Mouse (Mus musculus) liver, embryonic 14.5 days (tissue): ENCODE measurements around the gene Disc1. TPM values are rescaled to one million over a fixed set of nuclear protein-coding genes. Genes with fewer than 3 reads are reported as not detected.

Source experiments
- ATAC-seq: fragments of 200-750 bp; cut with Nextera tagmentation; 2 replicates; pipeline ENCODE4 v1.8.0; 2017; ENCODE audit warnings: moderate number of reproducible peaks, mild to moderate bottlenecking, moderate library complexity; ENCODE audit not compliant: insufficient read depth
- DNase-seq, 3 experiments: peaks; one replicate each; pipeline ENCODE4 v3.0.0-alpha.2; 2012 to 2013; ENCODE audit warnings: low read depth in 3 of 3, low spot score in 3 of 3
- H3K27ac ChIP-seq: fragments of 300-500 bp; sonication (generic); 2 replicates; pipeline ENCODE4 v1.5.1; 2014; ENCODE audit warnings: moderate library complexity, mild to moderate bottlenecking, control low read depth, inconsistent platforms
- H3K27me3 ChIP-seq: fragments of 300-500 bp; sonication (generic); 2 replicates; pipeline ENCODE4 v1.6.1; 2014; ENCODE audit warnings: mild to moderate bottlenecking, low read length, moderate library complexity; ENCODE audit not compliant: control insufficient read depth, insufficient read depth
- H3K36me3 ChIP-seq: fragments of 300-500 bp; sonication (generic); replicated peaks from 2 replicates; pipeline ENCODE4 v1.6.1; 2014; ENCODE audit warnings: low read depth; ENCODE audit not compliant: control insufficient read depth, insufficient read depth
- H3K4me1 ChIP-seq, 2 experiments: fragments of 200-500 bp in 1 of 2; fragments of 300-500 bp in 1 of 2; sonication (generic) in 1 of 2; replicated peaks; 2 replicates each; pipeline ENCODE4 v1.6.1; 2012 to 2014; ENCODE audit warnings: antibody characterized with exemption in 1 of 2, inconsistent platforms in 1 of 2, low read length in 1 of 2; ENCODE audit not compliant: control insufficient read depth in 2 of 2, insufficient read depth in 2 of 2
- H3K4me2 ChIP-seq: fragments of 300-500 bp; sonication (generic); 2 replicates; pipeline ENCODE4 v1.6.1; 2014; ENCODE audit warnings: low read depth, mild to moderate bottlenecking, control low read depth, moderate library complexity
- H3K4me3 ChIP-seq, 2 experiments: fragments of 200-500 bp in 1 of 2; fragments of 300-500 bp in 1 of 2; sonication (generic) in 1 of 2; 2 replicates each; pipeline ENCODE4 v1.5.1; 2012 to 2014; ENCODE audit warnings: low read depth in 2 of 2, low read length in 2 of 2, mild to moderate bottlenecking in 2 of 2, control low read depth in 1 of 2, inconsistent platforms in 1 of 2, moderate library complexity in 1 of 2; ENCODE audit not compliant: insufficient read depth in 1 of 2
- H3K9ac ChIP-seq: fragments of 300-500 bp; sonication (generic); replicated peaks from 2 replicates; pipeline ENCODE4 v1.6.1; 2014; ENCODE audit warnings: mild to moderate bottlenecking, control low read depth, moderate library complexity
- H3K9me3 ChIP-seq: fragments of 300-500 bp; sonication (generic); 2 replicates; pipeline ENCODE4 v1.6.1; 2016; ENCODE audit warnings: low read length, mixed read lengths; ENCODE audit not compliant: control insufficient read depth
- CTCF ChIP-seq: IDR thresholded peaks from 2 replicates; pipeline ENCODE4 v1.5.1; 2016; ENCODE audit warnings: antibody characterized with exemption, low read depth, control low read depth
- EP300 ChIP-seq: IDR thresholded peaks from 2 replicates; pipeline ENCODE4 v1.6.1; 2016; ENCODE audit warnings: antibody characterized with exemption, low read depth
- WGBS: fragments of 180-500 bp; shearing (Covaris S2); extraction: QIAGEN DNeasy Blood & Tissue Kit; methylation state at CpG from one replicate; pipeline ENCODE4 v1.1.7; 2014; ENCODE audit not compliant: insufficient replicate concordance; 5-methylcytosine and 5-hydroxymethylcytosine counted together
- polyA plus RNA-seq, 2 experiments: library from polyadenylated mRNA; depleted of rRNA in 1 of 2; stranded (reverse) in 1 of 2; unstranded in 1 of 2; fragments of >200 nt; fragmentation: Nextera tagmentation in 1 of 2; extraction: Ambion mirVana in 1 of 2; gene quantifications; 2 replicates each; pipeline versions ENCODE4 v1.2.1 to v1.2.3; 2012 to 2014

The Disc1 gene
- polyA plus RNA-seq, 2 experiments: 0.11 to 0.17 TPM

- ATAC-seq: no peak
- H3K27me3 ChIP-seq: no peaks in the 10 kb centered on the region
- no peak overlapping the region for H3K9ac ChIP-seq
- WGBS: 53% methylated on average over 6 of the region's 6 CpGs
- no peak overlapping the region for H3K4me2 ChIP-seq
- H3K36me3 ChIP-seq: no peaks in the 10 kb centered on the region
- H3K9me3 ChIP-seq: no peaks in the 10 kb centered on the region
- H3K27ac ChIP-seq: no peak overlapping the region
- no peak overlapping the region for H3K4me3 ChIP-seq
- H3K4me1 ChIP-seq: peaks cover 0 to 2% of the 10 kb centered on the region in 2 experiments; a peak in 1 of 4 replicates
- DNase-seq: no peak
- TF ChIP-seq EP300: no peak
- no peak for TF ChIP-seq CTCF
Measured at GRCm38 (mm10) chr8:125065596-125065995, 11.6 kb downstream of the Disc1 start.

GRCm38 (mm10) chr8:125066913-125067595 is 13.1 kb downstream of the Disc1 start:
- peaks cover 0 to 2% of the 10 kb centered on the region in 2 experiments; a peak in 1 of 4 replicates for H3K4me1 ChIP-seq
- no peak overlapping the region for H3K27ac ChIP-seq
- DNase-seq (peak; percentile 12 to 39 (median 15)), ATAC-seq (peak; percentile 50; the same call in 1 of the 2 replicates)
- peak overlapping the region; percentile 13; the same call in 1 of the 2 replicates for H3K4me2 ChIP-seq
- no peaks in the 10 kb centered on the region for H3K36me3 ChIP-seq
- H3K9ac ChIP-seq: no peak overlapping the region
- WGBS: 9% methylated on average over 12 of the region's 12 CpGs
- TF ChIP-seq EP300: no peak
- peak; percentile 65 for TF ChIP-seq CTCF
- no peak overlapping the region for H3K4me3 ChIP-seq
- H3K27me3 ChIP-seq: no peaks in the 10 kb centered on the region
- no peaks in the 10 kb centered on the region for H3K9me3 ChIP-seq

- peak; percentile 33; the same call in 1 of the 2 replicates for ATAC-seq
- H3K27ac ChIP-seq: no peak overlapping the region
- peaks cover 0 to 2% of the 10 kb centered on the region in 2 experiments; a peak in 1 of 4 replicates for H3K4me1 ChIP-seq
- TF ChIP-seq EP300 (no peak), CTCF (no peak)
- no peak overlapping the region for H3K9ac ChIP-seq
- H3K4me2 ChIP-seq: no peak overlapping the region
- no peaks in the 10 kb centered on the region for H3K36me3 ChIP-seq
- DNase-seq: no peak
- H3K9me3 ChIP-seq: no peaks in the 10 kb centered on the region
- H3K4me3 ChIP-seq: no peak overlapping the region
- no peaks in the 10 kb centered on the region for H3K27me3 ChIP-seq
- WGBS: 23% methylated on average over 9 of the region's 9 CpGs
Measured at GRCm38 (mm10) chr8:125067596-125067960, 13.6 kb downstream of the Disc1 start.

- Histone ChIP-seq H3K9ac (no peak overlapping the region), H3K4me2 (no peak overlapping the region), H3K9me3 (no peaks in the 10 kb centered on the region), H3K4me1 (peaks cover 0 to 2% of the 10 kb centered on the region in 2 experiments; a peak in 1 of 4 replicates), H3K36me3 (no peaks in the 10 kb centered on the region), H3K27me3 (no peaks in the 10 kb centered on the region), H3K27ac (no peak overlapping the region), H3K4me3 (no peak overlapping the region)
- peak; percentile 33; the same call in 1 of the 2 replicates for TF ChIP-seq CTCF
- TF ChIP-seq EP300: no peak
- no peak for ATAC-seq
- WGBS: 62% methylated on average over 6 of the region's 6 CpGs
- DNase-seq: no peak
Measured at GRCm38 (mm10) chr8:125068146-125068905, 14.3 kb downstream of the Disc1 start.

- H3K27me3 ChIP-seq: no peaks in the 10 kb centered on the region
- H3K4me3 ChIP-seq: no peak overlapping the region
- WGBS: 68% methylated on average over 7 of the region's 7 CpGs
- H3K9ac ChIP-seq: no peak overlapping the region
- no peaks in the 10 kb centered on the region for H3K36me3 ChIP-seq
- H3K4me2 ChIP-seq: no peak overlapping the region
- no peak overlapping the region for H3K27ac ChIP-seq
- peaks cover 0 to 2% of the 10 kb centered on the region in 2 experiments; a peak in 1 of 4 replicates for H3K4me1 ChIP-seq
- no peak for ATAC-seq
- H3K9me3 ChIP-seq: no peaks in the 10 kb centered on the region
- DNase-seq: no peak
- TF ChIP-seq CTCF: no peak
- no peak for TF ChIP-seq EP300
Measured at GRCm38 (mm10) chr8:125069304-125069703, 15.3 kb downstream of the Disc1 start.
